Mouse (Mus musculus): ENCODE measurements around the gene Dnajb2.
"Not testable (repeated sequence)": the region's sequence is repeated elsewhere in the genome, so short reads cannot be mapped to it uniquely, and the experiment has no call there.

- TF ChIP-seq POLR2A (IDR thresholded peaks at IDR 0.05; ENCODE audit: control insufficient read depth in 1 of 2, insufficient read depth in 1 of 2, low read depth in 1 of 2, low read length in 2 of 2, poor library complexity in 1 of 2); NELFE (IDR thresholded peaks at IDR 0.05; ENCODE audit: low read depth, low read length); MYB (IDR thresholded peaks at IDR 0.05; ENCODE audit: low read depth, low read length); BHLHE40 (IDR thresholded peaks at IDR 0.05; ENCODE audit: borderline replicate concordance, low read depth, low read length); ZC3H11A (IDR thresholded peaks at IDR 0.05; ENCODE audit: low read depth, low read length); TCF12 (IDR thresholded peaks at IDR 0.05; ENCODE audit: low read depth, low read length); USF1 (IDR thresholded peaks at IDR 0.05; ENCODE audit: low read depth, low read length); MXI1 (IDR thresholded peaks at IDR 0.05; ENCODE audit: low read depth, low read length): not testable (repeated sequence)
- peak in 2 of 3 experiments; percentile 34 to 41; a peak in 5 of 6 replicates for TF ChIP-seq CTCF (IDR thresholded peaks at IDR 0.05 in 2 of 3, conservative IDR thresholded peaks at IDR 0.05 in 1 of 3; ENCODE audit: control insufficient read depth in 1 of 3, insufficient read depth in 1 of 3, low read depth in 2 of 3, low read length in 3 of 3, poor library complexity in 1 of 3, severe bottlenecking in 1 of 3)
Observed at GRCm38 (mm10) chr1:75232489-75232888, 3.7 kb upstream of the Dnajb2 start.
